Mouse (Mus musculus): ENCODE results near the gene Tmc7.

Tmc7 gene

DNA sequence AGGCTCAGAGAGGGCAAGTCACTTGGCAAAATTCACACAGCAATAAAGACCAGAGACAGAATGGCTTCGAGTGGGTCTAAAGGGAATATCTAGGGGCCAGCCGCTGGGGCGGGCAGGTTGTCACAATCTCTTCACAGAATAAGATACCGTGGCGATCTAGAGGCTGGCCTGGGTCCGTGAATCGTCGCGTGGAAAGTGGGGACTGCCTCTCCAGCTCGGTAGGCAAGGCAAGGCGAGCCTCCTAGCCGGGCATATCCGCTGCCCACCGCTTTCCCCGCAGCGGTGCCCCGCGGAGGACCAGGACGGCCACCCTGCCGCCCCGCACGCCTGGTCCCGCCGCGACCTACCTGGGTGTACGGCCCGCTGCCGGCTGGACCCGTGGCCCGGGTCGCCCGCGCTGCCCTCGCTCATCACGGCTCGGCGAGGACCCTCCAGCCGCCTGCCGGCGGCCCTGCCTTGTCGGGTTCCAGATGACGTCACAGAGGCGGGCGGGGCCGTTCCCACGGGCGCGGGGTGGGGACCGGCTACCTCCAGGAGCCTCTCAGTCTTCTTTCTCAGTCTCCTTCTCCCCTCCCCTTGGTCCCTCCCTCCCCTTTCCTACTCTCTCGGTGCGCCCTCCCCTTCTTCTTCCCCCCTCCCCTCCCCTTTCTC, at the start of gene Tmc7:
Tmc7 (minus strand) TSS at position 480 of the 651 bp plus-strand sequence.
- peak; percentile 80 for DNase-seq

DNA sequence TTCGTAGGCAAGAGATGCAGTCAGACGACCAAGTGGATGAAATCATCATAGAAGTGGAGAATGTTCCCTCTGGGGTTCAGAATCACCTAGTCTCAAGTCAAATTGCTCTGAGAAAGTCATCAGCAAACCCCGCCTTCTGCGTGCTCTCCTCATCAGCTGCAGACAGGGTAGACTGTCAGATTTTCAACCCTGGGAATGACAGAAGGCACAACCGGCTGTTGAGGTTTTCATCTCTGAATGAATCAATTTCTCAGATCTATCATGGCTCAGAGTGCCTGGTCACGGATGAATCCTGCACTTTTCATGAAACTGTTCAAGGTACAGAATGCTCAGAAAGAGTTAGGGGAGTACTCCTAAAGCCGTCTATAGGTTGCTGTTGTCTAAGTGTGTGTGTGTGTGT, 49.4 kb upstream of the Tmc7 start:
- DNase-seq, result no peak

DNA sequence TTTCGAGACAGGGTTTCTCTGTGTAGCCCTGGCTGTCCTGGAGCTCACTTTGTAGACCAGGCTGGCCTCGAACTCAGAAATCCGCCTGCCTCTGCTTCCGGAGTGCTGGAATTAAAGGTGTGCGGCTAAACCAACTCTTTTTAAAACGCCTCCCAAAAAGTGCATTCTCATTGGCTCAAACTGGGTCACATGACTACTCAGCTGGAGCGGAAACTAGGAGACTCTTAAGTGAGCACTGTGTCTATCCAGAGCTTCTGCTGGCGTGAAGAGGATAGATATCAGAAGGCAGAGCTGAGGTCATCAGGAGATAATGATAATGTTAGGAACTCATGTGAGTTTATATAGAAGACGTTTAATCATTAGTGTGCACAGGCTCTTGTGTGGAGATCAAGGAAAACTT, 48.6 kb upstream of the Tmc7 start:
- no peak for DNase-seq

DNA sequence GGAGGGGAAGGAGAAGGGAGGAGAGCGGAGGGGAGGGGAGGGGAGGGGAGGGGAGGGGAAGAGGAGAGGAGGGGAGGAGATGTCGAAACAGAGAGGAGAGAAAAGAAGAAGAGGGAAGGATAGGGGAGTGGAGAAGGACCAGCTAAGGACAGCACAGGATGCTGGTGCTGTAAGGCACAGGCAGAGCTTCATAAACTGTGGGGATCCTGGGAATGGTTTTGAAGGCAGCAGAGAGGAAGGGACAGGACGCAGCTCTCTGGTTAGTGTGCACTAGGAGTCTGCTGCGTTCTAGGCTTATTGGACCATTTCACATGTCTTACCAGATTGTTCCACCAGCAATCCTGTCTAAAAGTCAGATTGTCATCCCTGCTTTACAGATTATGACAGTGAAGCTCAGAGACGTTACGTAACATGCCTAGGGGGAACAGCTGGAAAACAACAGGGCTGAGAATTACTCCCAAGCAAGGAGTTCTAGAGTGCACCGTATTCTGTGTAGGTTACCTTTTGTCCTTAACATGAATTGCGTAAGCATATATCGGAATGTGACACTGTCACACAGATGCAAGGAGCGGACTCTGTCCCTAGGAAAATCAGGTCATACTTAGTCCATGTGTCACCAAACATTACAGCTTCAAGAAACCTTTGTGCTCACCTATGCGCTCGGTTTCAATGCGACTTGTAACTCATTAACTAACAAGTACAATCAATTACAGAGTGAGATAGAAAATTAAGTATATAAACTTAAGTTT, 43.2 kb upstream of the Tmc7 start:
- DNase-seq, result no peak

DNA sequence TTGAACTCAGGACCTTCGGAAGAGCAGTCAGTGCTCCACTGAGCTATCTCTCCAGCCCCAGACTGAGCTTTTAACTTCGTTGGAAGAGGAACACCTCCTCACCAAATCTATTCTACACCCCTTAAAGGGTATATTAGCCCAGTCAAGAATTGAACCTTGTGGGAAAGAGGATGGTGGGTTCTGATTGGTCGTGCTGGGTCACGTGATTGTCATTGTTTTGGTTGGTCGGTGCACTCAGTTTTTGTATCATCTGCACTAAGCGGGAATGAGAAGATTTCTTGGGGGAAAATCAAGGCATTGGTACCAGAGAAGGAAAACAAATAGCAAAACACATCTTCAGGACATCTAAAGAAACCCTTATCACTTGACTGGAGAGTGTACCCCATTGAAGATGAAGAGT, 36.6 kb upstream of the Tmc7 start:
- DNase-seq, result no peak

DNA sequence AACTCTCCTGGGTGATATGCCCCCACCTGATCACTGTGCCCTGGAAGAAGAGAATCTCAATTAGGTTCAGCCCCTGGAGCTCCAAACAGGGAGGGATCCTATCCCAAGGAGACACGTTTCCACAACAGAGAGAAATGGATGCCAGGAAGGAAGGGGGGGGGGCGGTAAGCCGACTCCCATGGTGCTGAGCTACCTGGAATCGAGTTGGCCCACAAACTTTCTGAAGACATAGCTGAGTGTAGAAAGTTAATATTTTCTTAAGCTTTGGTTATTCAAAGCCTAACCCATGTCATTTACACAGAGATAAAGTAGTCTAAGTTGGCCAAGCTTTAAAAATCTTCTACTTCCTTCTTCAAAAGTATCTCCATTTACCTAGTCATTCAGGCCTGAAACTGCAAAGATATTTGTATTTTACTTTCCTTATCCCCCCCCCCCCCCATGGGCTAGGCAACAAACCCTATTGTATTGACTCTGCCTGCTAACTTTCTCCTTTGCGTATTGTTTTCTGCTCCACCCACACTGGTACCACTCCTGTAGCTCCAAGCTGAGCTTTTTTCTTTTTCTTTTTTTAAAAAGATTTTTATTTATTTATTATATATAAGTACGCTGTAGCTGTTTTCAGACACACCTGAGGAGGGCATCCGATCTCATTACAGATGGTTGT, 35.8 kb upstream of the Tmc7 start:
- DNase-seq, result no peak

- no peak for DNase-seq
Measured at GRCm38 (mm10) chr7:118618104-118618503, 33.6 kb upstream of the Tmc7 start.

DNA sequence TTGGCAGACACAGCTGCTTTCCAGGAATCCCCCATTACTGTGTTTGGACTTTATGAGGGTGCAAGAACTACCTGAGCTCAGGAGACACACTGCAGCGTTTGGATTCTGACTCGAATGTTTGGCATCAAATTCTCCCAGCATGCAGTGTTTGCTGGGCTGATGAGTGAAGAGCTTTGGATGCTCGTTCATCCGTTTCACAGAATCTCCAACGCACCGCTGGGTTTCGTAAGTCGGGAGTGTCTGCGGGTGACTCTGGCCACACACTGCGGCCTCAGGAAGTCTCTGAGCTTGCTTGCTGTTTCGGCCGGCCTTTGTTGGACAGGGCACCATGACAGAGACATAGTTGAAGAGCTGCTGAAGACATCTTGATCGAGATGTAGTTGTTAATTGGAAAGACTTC, 29.5 kb upstream of the Tmc7 start:
- DNase-seq, result no peak

- no peak for DNase-seq
Measured at GRCm38 (mm10) chr7:118611933-118612332, 27.4 kb upstream of the Tmc7 start.

DNA sequence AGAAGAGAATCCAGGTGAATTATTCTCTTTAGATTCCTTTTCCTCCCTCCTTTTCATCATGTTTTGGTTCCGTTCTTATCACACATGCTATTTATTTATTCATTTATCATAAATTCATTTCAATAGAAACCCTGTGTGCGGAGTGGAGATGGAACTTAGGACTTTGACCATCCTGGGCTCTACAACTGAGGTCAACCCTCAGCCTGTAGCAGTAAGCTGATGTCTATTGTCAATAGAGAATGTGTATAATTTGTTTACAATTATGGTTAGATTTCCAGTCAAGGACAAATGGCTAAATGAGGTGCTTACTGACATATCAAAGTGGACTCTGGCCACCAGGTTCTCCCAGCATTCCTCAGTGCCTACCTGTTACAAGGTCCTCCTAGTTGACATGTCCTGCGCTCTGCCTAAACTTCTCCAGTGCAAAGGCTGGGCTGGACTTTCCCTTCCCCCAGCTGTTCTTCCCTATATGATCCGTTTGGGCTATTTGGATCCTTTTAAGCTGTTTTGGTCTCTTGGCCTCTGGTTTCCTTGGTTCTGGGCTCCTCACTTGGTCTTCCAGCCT, 26.7 kb upstream of the Tmc7 start:
- DNase-seq, result no peak

DNA sequence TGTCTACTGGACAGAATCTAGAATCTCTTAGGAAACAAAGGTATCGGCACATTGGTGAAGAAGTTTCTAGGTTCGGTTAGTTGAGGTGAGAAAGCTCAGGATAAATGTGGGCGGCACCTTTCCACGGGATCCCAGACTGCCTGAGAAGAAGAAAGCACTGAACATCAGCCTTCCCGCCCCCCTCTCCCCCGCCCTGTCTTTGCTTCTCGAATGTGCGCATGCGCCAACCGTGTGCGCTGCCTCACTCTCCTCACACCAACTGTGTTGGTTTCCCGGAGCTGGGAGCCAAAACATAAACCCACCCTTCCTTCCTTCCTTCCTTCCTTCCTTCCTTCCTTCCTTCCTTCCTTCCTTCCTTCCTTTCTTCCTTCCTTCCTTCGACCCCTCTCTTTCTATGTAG, 26.2 kb upstream of the Tmc7 start:
- DNase-seq, result no peak

DNA sequence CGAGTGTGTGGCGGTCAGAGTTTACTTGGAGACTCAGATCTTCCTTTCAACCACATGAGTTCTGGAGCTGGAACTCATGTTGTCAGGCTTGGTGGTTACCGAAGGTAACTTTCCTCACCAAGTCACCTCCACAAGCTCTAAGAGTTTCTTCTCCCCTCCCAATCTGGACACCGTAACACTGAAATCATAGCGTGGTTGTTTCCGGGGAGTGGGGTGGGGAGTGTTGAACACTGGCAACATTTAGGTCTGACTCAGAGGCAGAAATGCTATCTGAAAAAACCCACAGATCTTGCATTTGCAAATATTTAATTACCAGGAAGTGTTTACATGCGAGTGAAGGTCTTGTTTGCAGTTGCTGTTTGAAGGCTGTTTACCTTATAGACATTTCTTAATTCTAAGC, 25.3 kb upstream of the Tmc7 start:
- no peak for DNase-seq

DNA sequence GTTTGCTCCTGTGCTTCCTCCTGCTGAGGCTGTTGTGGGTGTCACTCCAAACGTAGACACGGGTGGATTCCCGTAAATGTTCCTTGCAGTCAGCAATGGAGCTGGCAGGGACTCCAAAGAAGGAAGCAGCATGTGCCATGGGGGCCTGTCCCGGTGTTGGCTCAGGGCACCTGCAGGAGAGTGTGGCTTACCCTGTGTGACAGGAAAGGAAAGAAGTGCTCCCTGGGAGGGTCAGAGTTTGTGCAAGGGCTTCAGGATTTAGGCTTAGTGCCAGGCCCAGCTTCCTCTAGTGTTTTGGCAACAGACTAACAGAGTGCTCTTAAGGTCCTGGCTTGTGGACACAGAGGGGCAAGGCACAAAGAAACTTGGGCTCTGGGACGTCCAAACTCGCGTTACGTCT, 20.3 kb upstream of the Tmc7 start:
- peak; percentile 61 for DNase-seq

DNA sequence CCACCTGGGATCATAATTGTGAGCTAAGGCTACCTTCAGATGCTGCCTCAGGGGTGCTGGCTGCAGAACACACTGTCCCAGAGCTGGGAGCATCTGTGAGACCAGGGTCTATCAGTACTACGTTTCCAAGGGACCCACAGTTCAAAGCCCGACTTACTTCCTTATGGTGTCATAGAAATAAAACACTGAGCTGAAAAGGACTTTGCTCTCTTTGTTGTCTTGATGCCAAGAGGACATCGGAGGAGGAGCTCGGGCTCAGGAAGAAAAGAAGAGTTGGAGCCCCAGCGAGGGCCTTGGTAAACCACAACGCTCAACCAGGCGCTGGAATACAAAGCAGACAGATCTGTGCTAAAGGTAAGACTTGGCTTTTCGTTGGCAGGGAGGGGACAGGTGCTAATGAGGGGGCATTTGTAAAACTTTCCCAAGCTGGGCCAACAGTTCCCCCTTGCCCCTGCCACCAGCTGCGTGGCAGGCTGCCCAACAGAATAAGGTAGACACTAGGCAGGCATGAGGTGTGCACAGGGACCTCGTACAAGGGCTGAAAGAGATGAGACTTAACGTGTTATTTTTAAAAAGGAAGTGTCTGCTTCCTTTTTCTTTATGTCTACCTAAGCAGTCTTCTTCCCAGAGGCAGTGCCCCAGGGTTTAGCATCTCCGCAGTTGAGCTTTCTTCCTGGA, 15.6 kb upstream of the Tmc7 start:
- no peak for DNase-seq

- no peak for DNase-seq
Measured at GRCm38 (mm10) chr7:118597201-118597600, 12.7 kb upstream of the Tmc7 start, which contains the start of gene Tmc5. Gene Tmc5 (plus strand): TSS chr7:118597297.

- DNase-seq, result no peak
Measured at GRCm38 (mm10) chr7:118596271-118596670, 11.7 kb upstream of the Tmc7 start.

DNA sequence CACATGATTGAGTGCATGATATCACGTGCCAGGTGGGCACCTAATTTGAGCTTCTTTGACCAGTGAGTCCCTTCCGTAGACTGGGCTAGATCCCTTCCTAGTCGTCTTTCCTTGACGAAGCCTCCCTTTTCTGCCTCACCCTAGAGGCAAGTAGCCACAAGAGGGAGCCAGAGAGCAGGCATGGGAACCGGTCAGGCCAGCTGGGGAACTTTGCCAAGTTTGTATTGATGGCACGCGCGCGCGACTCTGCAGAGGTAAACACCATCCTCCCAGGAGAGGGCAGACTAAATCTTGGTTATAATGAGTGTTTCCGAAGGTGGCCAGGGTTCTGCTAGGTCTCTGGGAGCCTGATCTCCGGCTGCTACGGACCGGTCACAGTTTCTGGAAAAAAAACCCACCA, 10.7 kb upstream of the Tmc7 start:
- peak; percentile 99 for DNase-seq

DNA sequence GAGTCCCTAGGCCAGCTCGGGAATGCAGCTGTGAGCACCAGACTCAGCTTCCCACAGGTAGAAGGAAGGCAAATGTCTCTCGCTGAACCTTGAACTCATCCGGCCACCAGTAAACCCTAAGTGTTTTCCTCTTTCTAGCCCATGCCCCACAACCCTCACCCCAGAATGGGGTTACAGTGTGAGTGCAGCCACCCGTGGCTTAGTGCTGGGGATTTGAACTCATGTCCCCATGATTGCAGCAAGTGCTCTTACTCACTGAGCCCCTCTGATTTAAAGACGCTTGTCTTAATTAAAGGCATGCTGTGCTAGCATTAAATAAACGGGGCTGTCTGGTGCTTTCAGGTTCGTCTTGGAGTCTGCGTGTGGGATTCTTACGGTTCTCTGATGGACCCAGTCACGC, 10.1 kb upstream of the Tmc7 start:
- no peak for DNase-seq

- DNase-seq, result no peak
Measured at GRCm38 (mm10) chr7:118593567-118594407, 9.3 kb upstream of the Tmc7 start.

GRCm38 (mm10) chr7:118592146-118592545, 7.6 kb upstream of the Tmc7 start:
- DNase-seq, result no peak

DNA sequence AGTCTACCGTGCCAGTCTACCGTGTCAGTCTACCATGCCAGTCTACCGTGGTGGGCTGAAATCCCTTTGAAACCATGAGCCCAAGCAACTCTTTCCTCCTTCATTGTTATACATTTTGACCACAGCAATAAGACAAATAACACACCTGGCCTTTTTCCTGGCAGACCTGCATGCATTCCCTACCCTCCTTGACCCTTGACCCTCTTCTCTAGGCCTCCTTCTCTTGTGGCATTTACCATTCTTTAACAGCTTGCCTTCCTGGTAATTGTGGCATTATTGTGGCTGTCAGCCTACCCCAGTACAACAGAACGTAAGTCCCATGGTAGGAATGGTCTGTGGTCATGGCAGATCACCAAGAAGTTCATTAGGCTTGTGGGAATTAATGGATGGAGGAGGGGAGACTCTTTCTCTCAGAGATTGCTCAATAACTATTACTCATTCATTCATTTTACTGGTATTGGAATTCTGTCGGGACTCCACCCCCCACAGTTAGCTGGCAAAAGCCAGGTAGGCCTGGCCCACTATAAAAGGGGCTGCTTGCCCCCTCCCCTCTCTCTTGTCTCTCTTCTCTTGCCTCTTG, 6.3 kb upstream of the Tmc7 start:
- DNase-seq, result no peak

- DNase-seq, result no peak
Measured at GRCm38 (mm10) chr7:118585856-118586255, 1.3 kb upstream of the Tmc7 start.

All from lung, postnatal 14 days (tissue).